Comparison of ENCODE assay signal across 9 mouse cellular contexts in genomic region chr7:40899376-40900265, GRCm38 (mm10). TPM values are rescaled to one million over a fixed set of nuclear protein-coding genes. Genes with fewer than 3 reads are reported as not detected.
DNase-seq lines count a peak whose midpoint lies in the region; ATAC-seq lines count a peak whose summit lies in the region.
"Had no signal": no experiment of that assay in that cellular context is flagged by ENCODE, and none has a peak within 500 bp of the region (broad histone marks: within the 10 kb centered on the region; RNA-seq: fewer than 3 reads in every experiment).

No protein-coding gene starts in this region.

- peak overlapping the region; percentile 90 for H3K4me2 ChIP-seq in heart, embryonic 12.5 days
- H3K4me2 ChIP-seq in forebrain, embryonic 15.5 days (replicated peaks), result peak overlapping the region; percentile 90
- peak overlapping the region; percentile 89 for H3K4me2 ChIP-seq in midbrain, embryonic 16.5 days (ENCODE audit: low read length)

- no peaks in the 10 kb centered on the region for H3K9me3 ChIP-seq in heart, embryonic 12.5 days (replicated peaks)
- H3K9me3 ChIP-seq in forebrain, embryonic 15.5 days, result no peaks in the 10 kb centered on the region
- no peaks in the 10 kb centered on the region for H3K9me3 ChIP-seq in midbrain, embryonic 16.5 days (replicated peaks; ENCODE audit: control insufficient read depth, low read length, poor library complexity, severe bottlenecking)

- ATAC-seq in heart, embryonic 12.5 days (ENCODE audit: insufficient number of reproducible peaks, low FRiP score), result 0 out of 2 replicates have a peak, but pooled peaks have one; percentile 16
- peak; percentile 38 for ATAC-seq in forebrain, embryonic 15.5 days (replicated peaks)
- ATAC-seq in midbrain, embryonic 16.5 days, result peak; percentile 32

- peak overlapping the region; percentile 57 for H3K4me3 ChIP-seq in heart, embryonic 12.5 days
- peak overlapping the region; percentile 64 for H3K4me3 ChIP-seq in forebrain, embryonic 15.5 days
- H3K4me3 ChIP-seq in midbrain, embryonic 16.5 days (ENCODE audit: low read depth, low read length), result peak overlapping the region; percentile 74

- H3K27ac ChIP-seq in heart, embryonic 12.5 days (ENCODE audit: poor library complexity, severe bottlenecking), result no peak overlapping the region
- peak overlapping the region; percentile 75 for H3K27ac ChIP-seq in forebrain, embryonic 15.5 days (replicated peaks)
- H3K27ac ChIP-seq in midbrain, embryonic 16.5 days (ENCODE audit: low read length), result peak overlapping the region; percentile 78

- WGBS in heart, embryonic 12.5 days, result 1% methylated on average over 61 of the region's 61 CpGs
- under 1% methylated on average over 61 of the region's 61 CpGs for WGBS in forebrain, embryonic 15.5 days
- WGBS in midbrain, embryonic 16.5 days, result 0% methylated on average over 60 of the region's 61 CpGs

- no peaks in the 10 kb centered on the region for H3K36me3 ChIP-seq in heart, embryonic 12.5 days
- no peaks in the 10 kb centered on the region for H3K36me3 ChIP-seq in forebrain, embryonic 15.5 days
- no peaks in the 10 kb centered on the region for H3K36me3 ChIP-seq in midbrain, embryonic 16.5 days (ENCODE audit: control insufficient read depth, insufficient read depth, low read length)

- peaks cover 20% of the 10 kb centered on the region for H3K4me1 ChIP-seq in heart, embryonic 12.5 days (replicated peaks)
- H3K4me1 ChIP-seq in forebrain, embryonic 15.5 days, result peaks cover 38% of the 10 kb centered on the region
- H3K4me1 ChIP-seq in midbrain, embryonic 16.5 days (ENCODE audit: control insufficient read depth, insufficient read depth, low read length), result peaks cover 29% of the 10 kb centered on the region

- H3K27me3 ChIP-seq in heart, embryonic 12.5 days (replicated peaks), result peaks cover 95% of the 10 kb centered on the region
- H3K27me3 ChIP-seq in forebrain, embryonic 15.5 days, result peaks cover 10% of the 10 kb centered on the region
- no peaks in the 10 kb centered on the region for H3K27me3 ChIP-seq in midbrain, embryonic 16.5 days (ENCODE audit: control insufficient read depth, insufficient read depth, low read depth, low read length)

- DNase-seq in heart, adult 8-10 months (ENCODE audit: low spot score), result no peak
- peak; percentile 38 for DNase-seq in R1 (ENCODE audit: low read depth, low spot score)
- DNase-seq in kidney, postnatal 4 days, result peak; percentile 39 to 54
- DNase-seq in thymus, adult 18-20 months, result no peak
- no peak for DNase-seq in adrenal gland, postnatal 25 days

- H3K9ac ChIP-seq in heart, embryonic 12.5 days, result peak overlapping the region; percentile 57
- peak overlapping the region; percentile 74 for H3K9ac ChIP-seq in forebrain, embryonic 15.5 days (replicated peaks)
- peak overlapping the region; percentile 87 for H3K9ac ChIP-seq in midbrain, embryonic 16.5 days (ENCODE audit: low read depth, low read length)

RNA-seq across cellular contexts. Expression of gene Vstm2b, which starts 1.5 kb away (rescaled TPM):
- 0.35 and 0.42 TPM in 2 replicates for polyA plus RNA-seq in heart, embryonic 12.5 days (2016; fragmentation: Nextera tagmentation; extraction: Ambion mirVana)
- total RNA-seq in heart, adult 8-10 months (2022), result under 1 TPM in 2 of 4 experiments, not detected in 2; 0.12 to 0.37 TPM
- 18.0 and 19.1 TPM in 2 replicates for polyA plus RNA-seq in forebrain, embryonic 15.5 days (2015; fragmentation: Nextera tagmentation; extraction: Ambion mirVana)
- 23.5 and 24.5 TPM in 2 replicates for polyA plus RNA-seq in midbrain, embryonic 16.5 days (2015; fragmentation: Nextera tagmentation; extraction: Ambion mirVana)
- total RNA-seq in adrenal gland, postnatal 25 days (2021), result 0.36 TPM in 1 of 2 replicates, not detected in the other
- total RNA-seq: hematopoietic stem cell, adult 5-6 weeks had no signal

Comparison
In these comparisons a context has a peak if more than half of its experiments do, and no peak if none do; other contexts are left out.
1. DNase-seq: peak in R1 (single experiment) and kidney, postnatal 4 days (2 of 2); none in heart, adult 8-10 months (single experiment), thymus, adult 18-20 months (0 of 2) and adrenal gland, postnatal 25 days (single experiment).
2. RNA of gene Vstm2b, which starts 1.5 kb away (polyA plus RNA-seq): 23.5 to 24.5 TPM in midbrain, embryonic 16.5 days and 18.0 to 19.1 TPM in forebrain, embryonic 15.5 days; 0.35 to 0.42 TPM in heart, embryonic 12.5 days; every median in the first group is over 10 times any median in the second.
3. Peak in every context shown above with its lines, with median percentiles within 50 percentile points of each other: ATAC-seq, H3K4me2 ChIP-seq, H3K4me3 ChIP-seq and H3K9ac ChIP-seq.